Mouse (Mus musculus) right cerebral cortex, adult 2 months (tissue): ENCODE data around the gene Lhcgr.
"Not testable (repeated sequence)": the region's sequence is repeated elsewhere in the genome, so short reads cannot be mapped to it uniquely, and the experiment has no call there.

Source experiments
- DNase-seq, 2 experiments: peaks; one replicate each; pipeline ENCODE4 v3.0.0; 2021 to 2022; ENCODE audit warnings: low spot score in 2 of 2

Gene Lhcgr

DNA sequence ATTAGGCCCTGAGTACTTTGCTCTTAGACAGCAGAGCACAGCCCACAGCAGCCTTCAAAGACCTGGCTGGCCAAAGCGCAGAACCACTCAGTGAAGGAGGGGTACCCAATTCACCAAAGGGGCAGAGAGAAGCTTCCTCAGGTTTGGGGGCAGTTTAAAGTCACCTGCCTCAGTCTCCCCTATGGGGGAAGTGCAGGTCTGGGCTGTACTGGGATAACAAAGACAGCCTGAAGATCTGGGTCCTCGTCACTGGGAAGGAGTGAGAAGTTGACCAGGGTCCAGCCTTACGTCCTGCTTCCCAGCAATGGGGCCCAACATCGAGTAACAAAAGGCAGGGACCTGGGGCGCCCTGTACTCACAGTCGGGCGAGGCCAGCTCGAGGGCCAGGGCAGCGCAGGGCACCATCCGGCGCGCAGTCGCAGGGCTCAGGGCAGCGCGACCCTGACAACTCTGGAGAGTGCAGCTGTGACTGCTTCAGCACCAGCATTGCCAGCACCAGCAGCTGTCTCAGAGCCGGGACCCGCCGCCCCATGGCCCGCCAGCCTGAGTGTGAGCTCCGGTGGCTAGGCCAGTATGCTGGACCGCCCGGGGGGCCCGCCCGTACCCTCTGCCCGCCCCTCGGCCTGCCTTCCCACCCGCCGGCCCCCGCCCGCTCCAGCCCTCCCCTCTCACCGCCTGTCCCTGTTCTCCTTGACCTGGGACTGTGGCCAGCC, at the start of gene Lhcgr:
TSS of gene Lhcgr (minus strand) at position 551 of the 713 bp plus-strand sequence.
- no peak for DNase-seq

GRCm38 (mm10) chr17:88817601-88818000, 25.8 kb upstream of the Lhcgr start:
- peak; percentile 16 to 20 for DNase-seq

GRCm38 (mm10) chr17:88812943-88813342, 21.2 kb upstream of the Lhcgr start:
- not testable (repeated sequence) for DNase-seq

DNA sequence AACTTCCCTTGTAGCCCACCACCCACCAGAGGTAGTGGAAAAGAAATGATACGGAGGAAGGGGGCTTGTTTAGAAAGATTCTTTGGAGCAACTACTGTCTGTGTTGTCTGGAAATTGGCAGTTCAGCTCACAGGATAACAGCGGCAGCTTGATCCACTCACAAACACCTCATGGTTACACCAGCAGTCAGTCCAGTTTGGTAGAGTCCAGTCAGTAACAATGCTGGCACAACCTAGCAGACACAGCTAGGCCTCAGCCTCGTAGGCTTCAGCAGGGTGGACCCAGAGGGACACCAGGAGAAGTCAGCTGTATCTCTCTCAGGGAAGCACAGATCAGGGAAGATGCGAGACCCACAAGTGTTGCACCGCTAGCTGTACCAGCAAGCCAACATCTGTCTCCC, 19.0 kb upstream of the Lhcgr start:
- no peak for DNase-seq

DNA sequence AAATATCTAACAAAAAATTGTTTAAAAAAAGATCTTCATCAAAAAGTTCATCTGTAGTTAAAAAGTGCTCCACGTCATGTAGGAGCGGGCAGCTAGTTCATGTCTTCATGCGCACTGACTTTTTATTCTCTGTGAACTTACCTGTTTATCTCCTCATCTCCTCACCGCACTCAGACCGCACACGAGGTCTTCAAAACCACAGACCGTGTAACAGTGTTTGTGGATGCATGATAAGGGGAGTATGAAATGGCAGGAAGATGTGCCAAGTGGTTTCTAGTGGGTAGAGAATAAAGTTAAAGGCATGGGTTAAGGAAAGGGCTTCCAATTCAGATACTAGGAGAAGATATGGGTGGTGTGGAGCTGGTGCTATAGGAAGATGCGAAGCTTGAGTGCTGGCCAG, 14.6 kb upstream of the Lhcgr start:
- no peak for DNase-seq

DNA sequence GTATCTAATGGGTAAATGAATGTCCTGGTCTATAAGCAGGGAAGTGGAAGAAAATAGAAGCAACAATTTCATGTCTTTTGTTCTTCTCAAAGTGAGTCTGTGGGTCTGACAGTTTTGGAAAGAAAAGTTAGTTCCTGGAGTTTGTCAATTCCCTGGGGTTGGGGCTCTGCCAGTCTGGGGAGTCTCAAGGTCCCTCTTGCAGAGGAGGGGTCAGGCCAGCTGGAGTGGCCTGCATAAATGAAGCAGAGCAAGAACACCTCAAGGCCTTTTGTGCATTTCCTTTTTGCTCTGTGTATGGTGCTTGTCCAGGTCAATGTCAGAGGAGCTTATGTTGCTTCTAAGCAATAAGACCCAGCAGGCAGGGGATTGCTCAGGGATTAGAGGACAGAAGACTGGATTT, 11.7 kb upstream of the Lhcgr start:
- DNase-seq: no peak

DNA sequence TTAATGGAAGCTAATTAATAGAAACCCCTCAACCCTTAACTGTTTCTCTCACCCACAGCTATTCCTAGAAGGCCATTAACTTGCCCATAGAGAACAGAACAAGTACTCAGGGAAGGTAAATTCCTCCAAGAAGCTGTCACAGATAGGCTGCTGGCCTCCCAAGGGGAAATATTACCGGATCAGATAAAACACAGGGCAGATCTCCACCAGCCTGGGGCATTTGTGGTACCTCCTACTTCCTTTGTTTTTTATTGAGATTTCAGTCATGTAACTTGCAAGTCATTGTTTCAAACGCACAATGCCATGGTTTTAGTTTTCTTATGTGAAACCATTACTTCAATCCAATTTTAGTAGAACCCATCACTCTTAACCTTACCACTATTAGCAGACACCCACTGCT, 1.1 kb downstream of the Lhcgr start:
- DNase-seq: no peak

- no peak for DNase-seq
Observed at GRCm38 (mm10) chr17:88788392-88788791, 3.4 kb downstream of the Lhcgr start.

DNA sequence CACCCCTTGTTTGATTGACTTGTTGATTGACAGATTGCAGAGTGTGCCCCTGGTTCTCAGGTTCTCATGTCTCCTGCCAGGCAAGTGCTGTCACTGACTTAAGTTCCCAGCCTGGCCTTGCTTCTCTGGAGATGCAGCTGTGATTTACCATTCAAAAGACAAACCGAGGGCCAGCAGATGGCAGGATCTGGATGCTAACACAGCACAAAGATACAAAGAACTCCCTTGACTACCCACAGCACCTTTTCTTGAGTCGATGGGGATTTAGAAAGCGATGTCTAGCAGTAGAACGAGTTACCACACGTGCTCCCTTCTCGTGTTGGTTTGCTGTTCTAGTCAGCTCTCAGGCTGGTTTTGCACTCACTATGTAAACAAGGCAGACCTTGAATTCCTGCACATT, 4.9 kb downstream of the Lhcgr start:
- DNase-seq: no peak

DNA sequence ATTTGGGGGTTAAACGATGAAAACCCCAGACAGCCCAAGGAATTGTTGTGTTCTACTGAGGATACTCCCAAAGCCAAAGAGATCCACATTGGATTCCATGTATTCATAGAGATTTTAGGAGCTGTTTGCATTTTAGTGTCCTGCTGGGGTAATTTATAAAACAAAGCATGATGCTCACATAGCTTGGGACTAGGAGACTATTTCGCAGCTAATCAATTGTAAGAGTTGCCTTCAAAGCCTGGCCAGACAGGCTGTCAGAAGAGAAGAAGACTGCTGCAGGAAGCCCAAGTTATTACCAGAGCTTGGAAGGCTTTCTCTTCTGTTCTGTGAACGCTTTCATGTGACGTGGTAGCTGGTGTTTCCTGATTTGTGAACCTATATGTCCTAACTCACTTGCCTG, 5.4 kb downstream of the Lhcgr start:
- DNase-seq: no peak

DNA sequence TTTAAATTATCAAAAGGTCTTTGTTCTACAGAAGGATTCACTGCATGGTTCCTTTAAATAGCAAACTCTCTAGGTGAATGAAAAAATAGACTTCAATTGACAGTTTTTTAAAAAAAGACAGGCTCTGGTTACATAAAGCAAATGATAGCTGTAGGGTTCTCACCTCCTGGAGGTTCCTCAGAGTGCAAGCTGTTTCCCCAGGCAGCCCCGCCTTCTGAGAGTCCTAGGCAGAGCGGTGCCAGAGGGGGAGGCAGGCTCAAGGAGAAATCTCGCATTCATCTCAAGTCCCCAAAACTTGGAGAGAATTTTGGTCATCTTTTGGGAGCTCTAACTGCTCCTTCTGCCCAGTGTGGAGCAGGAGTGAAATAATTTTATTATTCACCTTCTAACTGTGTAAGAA, 12.6 kb downstream of the Lhcgr start:
- DNase-seq: no peak

DNA sequence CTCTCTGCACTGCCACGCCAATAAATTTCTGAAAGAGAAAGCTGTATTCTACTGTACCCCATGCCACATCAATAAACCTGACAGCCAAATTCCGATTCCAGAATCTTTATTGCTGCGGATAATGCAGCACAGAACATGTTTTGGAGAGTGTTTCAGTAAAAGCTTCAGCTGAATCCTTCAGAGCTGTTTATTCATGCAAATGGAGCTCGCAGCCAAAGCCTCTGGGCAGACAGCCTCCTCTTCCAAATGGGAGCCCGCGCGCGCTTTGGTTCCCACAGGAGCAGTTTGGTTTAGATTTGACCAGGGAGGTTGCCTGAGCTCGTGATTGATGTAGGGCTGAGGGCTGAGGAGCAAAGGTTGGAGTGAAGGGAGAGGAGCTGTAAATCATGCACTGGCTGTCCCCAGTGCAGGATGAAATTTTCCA, 17.7 kb downstream of the Lhcgr start:
- DNase-seq: no peak

GRCm38 (mm10) chr17:88770081-88770480, 21.7 kb downstream of the Lhcgr start:
- peak in 1 of 2 experiments; percentile 43 for DNase-seq

- DNase-seq: no peak
Observed at GRCm38 (mm10) chr17:88769283-88769859, 22.4 kb downstream of the Lhcgr start.

DNA sequence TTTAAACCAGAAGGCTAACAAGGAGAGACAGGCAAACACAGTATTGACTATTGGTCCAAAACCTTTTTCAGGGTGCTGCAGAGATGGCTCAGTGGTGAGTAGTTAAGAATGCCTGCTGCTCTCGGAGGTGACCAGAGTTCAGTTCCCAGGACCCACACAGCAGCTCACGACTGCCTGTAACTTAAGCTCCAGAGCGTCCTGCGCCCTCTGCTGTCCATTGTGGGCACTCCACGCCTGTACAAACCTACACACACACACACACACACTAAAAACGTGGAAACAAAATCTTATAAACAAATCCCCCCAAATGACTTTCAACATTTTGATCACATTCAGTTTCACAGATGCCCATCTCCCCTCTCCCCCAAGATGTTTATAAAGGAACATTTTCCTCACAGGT, 24.9 kb downstream of the Lhcgr start:
- no peak for DNase-seq

DNA sequence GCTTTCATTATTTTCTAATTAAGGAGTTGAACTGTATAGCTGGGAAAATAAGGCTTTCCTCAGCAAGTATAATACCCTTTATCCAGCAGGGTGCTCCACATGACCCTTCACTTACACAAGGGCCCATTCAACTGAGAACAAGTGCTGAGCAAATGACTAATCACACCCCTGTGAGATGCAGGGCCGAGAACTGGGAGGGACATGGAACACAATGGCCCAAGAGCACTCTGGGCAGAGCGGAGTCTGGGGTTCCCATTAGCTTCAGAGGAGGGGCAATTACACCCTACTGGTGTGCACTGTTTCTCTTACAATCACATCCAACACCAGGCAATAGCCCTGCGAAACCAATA, 27.7 kb downstream of the Lhcgr start:
- no peak for DNase-seq

DNA sequence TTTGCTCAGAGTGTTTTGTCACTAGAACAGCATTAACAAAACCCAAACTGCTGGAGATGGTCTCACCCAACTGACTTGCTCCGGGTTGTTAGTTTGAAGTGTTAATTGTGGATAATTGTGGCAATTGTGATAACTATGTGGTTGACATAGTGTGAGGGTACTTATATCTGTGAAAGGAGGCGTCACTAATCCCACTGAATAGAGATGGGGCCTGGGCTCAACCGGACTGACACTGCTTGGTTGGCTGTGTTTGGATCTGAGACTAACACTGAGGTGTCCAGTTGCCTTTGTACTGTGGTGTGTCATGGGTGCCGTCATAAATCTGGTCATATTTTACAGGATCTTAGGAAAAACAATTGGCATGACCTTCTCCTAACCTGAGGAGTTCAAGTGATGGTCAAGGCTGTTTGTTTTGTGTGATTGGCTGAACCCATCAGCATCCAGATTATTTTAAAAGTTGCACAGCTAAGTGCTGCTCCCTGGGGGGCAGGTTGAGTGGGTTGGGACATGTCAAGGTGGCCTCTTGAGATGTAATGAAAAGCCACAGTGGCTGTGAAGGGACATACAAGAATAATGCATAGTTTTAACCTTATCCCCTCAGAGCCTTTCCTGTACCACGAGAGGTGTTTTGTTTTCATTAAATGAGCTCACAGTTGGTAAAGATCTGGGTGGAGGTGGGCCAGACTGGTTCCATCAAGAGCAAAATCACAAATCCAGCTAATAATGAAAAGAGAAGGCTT, 28.2 kb downstream of the Lhcgr start:
- no peak for DNase-seq

- DNase-seq: peak; percentile 66 to 76
Observed at GRCm38 (mm10) chr17:88758003-88758437, 33.8 kb downstream of the Lhcgr start.

DNA sequence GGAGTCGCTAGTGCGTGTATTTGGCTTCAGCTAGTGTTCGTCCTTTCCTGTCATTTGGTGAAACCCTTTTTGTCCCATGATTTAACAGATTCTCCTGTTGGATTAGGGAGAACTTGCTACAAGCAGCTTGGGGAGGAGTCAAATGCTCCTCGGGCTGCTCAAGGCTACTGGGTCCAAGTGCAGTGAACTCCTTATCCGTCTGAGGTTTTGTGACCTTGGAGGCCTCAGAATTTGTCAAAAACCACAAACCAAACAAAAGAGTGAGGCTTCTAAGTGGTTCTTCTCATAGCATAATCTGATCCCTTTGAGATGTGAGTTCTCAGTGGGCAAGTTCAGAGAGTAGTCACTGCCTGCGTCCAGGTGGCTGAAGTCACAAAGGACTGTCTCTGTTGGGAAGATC, 36.0 kb downstream of the Lhcgr start:
- no peak for DNase-seq

DNA sequence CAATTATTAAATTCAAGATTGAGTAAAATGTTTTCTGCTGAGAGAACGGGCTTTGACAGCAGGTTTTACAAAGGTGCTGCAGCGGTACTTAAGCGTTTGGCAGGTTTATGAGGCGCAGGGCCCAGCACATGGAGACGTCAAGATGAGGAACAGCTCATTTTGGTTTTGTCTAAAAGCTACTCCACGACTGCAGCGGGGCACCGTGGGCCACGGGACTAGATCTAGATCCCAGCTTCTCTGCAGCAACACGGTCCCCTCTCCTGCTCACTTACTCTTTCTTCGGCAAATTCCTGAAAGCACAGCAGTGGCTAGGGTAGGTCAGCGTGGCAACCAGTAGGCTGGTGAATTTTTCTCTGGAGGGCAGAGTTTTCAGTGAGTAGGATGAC, 38.3 kb downstream of the Lhcgr start:
- no peak for DNase-seq

DNA sequence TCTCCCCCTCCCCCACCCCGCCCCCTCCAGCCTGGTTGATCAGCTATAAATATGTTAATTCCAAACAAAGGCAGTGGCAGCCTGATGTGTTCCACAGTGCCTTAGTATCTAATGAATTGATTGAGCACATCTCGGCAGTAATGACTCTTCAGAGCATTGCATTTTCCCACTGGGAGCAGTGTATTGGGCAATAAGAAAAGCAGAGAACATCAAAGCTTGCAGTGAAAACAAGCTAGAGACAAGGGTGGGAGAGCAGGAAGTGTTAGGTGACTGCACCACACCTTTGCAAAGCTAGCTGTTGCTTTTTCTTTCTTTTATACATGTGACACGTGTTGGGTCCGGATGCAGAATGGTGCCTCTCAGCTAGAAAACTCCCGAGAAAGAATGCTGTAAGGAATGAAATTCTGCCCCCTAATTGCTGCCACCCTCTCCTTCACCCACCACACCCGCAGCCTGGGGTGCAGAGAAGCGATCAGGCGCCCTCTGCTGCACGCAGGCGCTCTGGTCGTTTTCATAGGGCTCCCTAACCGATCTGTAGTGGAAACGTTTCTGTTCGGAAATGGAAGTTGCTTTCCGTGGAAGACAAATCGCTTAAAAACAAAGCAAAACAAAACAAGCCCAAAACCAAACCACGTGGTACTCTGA, 38.8 kb downstream of the Lhcgr start:
- peak in 1 of 2 experiments; percentile 51 for DNase-seq

- DNase-seq: no peak
Observed at GRCm38 (mm10) chr17:88749646-88750045, 42.1 kb downstream of the Lhcgr start.

DNA sequence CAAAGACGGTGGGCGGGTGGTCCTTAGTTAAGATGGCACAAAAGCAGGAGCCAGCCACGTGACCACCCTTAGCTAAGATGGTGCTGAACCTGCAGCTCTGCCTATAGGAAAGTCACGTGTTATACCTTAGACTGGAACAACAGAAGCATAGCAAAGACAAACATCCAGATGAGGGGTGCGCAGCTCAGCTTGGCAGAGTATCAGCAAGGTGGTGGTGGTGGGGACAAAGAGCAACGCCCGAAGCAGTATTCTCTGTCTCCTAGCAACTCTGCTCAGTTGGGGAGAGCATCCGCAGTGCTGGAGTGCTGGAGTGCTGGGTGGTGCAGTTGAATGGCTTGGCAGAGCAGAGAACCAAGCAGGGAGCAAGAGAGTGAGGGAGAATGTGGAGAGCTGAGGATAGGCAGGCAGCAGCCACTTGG, 85.5 kb downstream of the Lhcgr start:
- DNase-seq: no peak
